ENCODE assay signal across 9 mouse cellular contexts in the genomic region with DNA sequence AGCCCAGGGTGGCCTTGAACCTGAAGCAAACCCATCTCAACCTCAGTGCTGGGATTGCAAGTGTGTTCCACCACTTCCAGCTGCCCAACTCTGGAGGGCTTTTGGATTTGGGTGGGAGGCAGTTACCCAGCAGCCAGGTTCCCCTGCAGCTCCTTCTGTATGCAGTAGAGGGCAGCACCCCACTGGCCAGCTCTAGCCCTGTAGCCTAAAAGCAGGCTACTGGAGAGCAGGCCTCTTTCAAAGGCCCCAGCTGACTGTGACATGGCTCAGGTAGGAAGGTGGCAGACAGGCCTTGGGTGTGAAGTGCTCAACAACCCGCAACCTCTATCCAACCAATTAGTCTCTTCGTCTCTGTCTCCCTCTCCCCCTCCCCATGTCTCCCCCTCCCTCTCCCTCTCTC. TPM values are rescaled to one million over a fixed set of nuclear protein-coding genes. Genes with fewer than 3 reads are reported as not detected.
DNase-seq lines count a peak whose midpoint lies in the region; ATAC-seq and TF ChIP-seq lines count a peak whose summit lies in the region.
"Had no signal": no experiment of that assay in that cellular context is flagged by ENCODE, and none has a peak within 500 bp of the region (broad histone marks: within the 10 kb centered on the region; RNA-seq: fewer than 3 reads in every experiment).

No protein-coding gene starts in this region.

- TF ChIP-seq CTCF in bone marrow, adult 2 months (IDR thresholded peaks at IDR 0.05; ENCODE audit: control insufficient read depth, insufficient read depth, low read length), result peak; percentile 78

- H3K4me2 ChIP-seq in forebrain, embryonic 14.5 days (ENCODE audit: low read length), result no peak overlapping the region
- H3K4me2 ChIP-seq in hindbrain, embryonic 13.5 days, result no peak overlapping the region

- H3K27me3 ChIP-seq in forebrain, embryonic 14.5 days (replicated peaks; ENCODE audit: control insufficient read depth, insufficient read depth, low read length), result no peaks in the 10 kb centered on the region
- no peaks in the 10 kb centered on the region for H3K27me3 ChIP-seq in hindbrain, embryonic 13.5 days

- no peaks in the 10 kb centered on the region for H3K9me3 ChIP-seq in forebrain, embryonic 14.5 days (replicated peaks; ENCODE audit: control insufficient read depth, low read length)
- H3K9me3 ChIP-seq in hindbrain, embryonic 13.5 days, result no peaks in the 10 kb centered on the region

- no peaks in the 10 kb centered on the region for H3K4me1 ChIP-seq in bone marrow, adult 2 months (ENCODE audit: control insufficient read depth, insufficient read depth, low read length)
- no peaks in the 10 kb centered on the region for H3K4me1 ChIP-seq in forebrain, embryonic 14.5 days (ENCODE audit: control insufficient read depth, insufficient read depth, low read length)
- no peaks in the 10 kb centered on the region for H3K4me1 ChIP-seq in hindbrain, embryonic 13.5 days (replicated peaks)

- ATAC-seq in forebrain, embryonic 14.5 days, result peak; percentile 72
- ATAC-seq in hindbrain, embryonic 13.5 days (ENCODE audit: low FRiP score), result peak; percentile 39; the same call in 1 of the 2 replicates

- no peak for TF ChIP-seq POLR2A in bone marrow, adult 2 months (IDR thresholded peaks at IDR 0.05; ENCODE audit: borderline replicate concordance, control insufficient read depth, low read depth, low read length)

- peaks cover 43% of the 10 kb centered on the region for H3K36me3 ChIP-seq in forebrain, embryonic 14.5 days (ENCODE audit: control insufficient read depth, insufficient read depth, low read length)
- H3K36me3 ChIP-seq in hindbrain, embryonic 13.5 days, result peaks cover 59% of the 10 kb centered on the region

- H3K9ac ChIP-seq in forebrain, embryonic 14.5 days (ENCODE audit: low read length), result no peak overlapping the region
- no peak overlapping the region for H3K9ac ChIP-seq in hindbrain, embryonic 13.5 days

- WGBS in bone marrow, adult 2 months, result 63% methylated on average over 2 of the region's 2 CpGs
- WGBS in forebrain, embryonic 14.5 days, result 67% methylated on average over 2 of the region's 2 CpGs
- 76% methylated on average over 2 of the region's 2 CpGs for WGBS in hindbrain, embryonic 13.5 days

- DNase-seq in MN1 (ENCODE audit: low spot score), result peak; percentile 40
- DNase-seq in forebrain, embryonic 14.5 days (ENCODE audit: low spot score), result peak; percentile 54
- DNase-seq in layer of hippocampus, postnatal 36 days, result peak; percentile 43 to 45
- peak; percentile 72 for DNase-seq in lung, postnatal 36 days
- DNase-seq in retina, postnatal 1 day, result peak; percentile 64
- peak; percentile 43 for DNase-seq in urinary bladder, adult 2 months (ENCODE audit: low spot score)

- H3K4me3 ChIP-seq in bone marrow, adult 2 months (replicated peaks; ENCODE audit: control insufficient read depth, low read depth, low read length), result no peak overlapping the region
- H3K4me3 ChIP-seq in forebrain, embryonic 14.5 days (ENCODE audit: low read depth, low read length), result no peak overlapping the region
- H3K4me3 ChIP-seq in hindbrain, embryonic 13.5 days, result no peak overlapping the region

- H3K27ac ChIP-seq in bone marrow, adult 2 months (ENCODE audit: control insufficient read depth, insufficient read depth, low read depth, low read length, poor library complexity), result no peak overlapping the region
- H3K27ac ChIP-seq in forebrain, embryonic 14.5 days (ENCODE audit: low read depth, low read length), result no peak overlapping the region
- H3K27ac ChIP-seq in hindbrain, embryonic 13.5 days, result no peak overlapping the region
- H3K27ac ChIP-seq: macrophage had no signal

RNA-seq across cellular contexts. Expression of a gene that starts 9.2 kb away (rescaled TPM):
- 1.8 and 5.5 TPM in 2 replicates for polyA plus RNA-seq in bone marrow, adult 2 months (2011; ENCODE audit: insufficient read depth, insufficient read length, low replicate concordance, missing spikeins)
- 7.0 and 9.5 TPM in 2 replicates for polyA plus RNA-seq in forebrain, embryonic 14.5 days (2014; fragmentation: Nextera tagmentation; extraction: Ambion mirVana)
- polyA plus RNA-seq in hindbrain, embryonic 13.5 days (2015; fragmentation: Nextera tagmentation; extraction: Ambion mirVana), result 10.5 and 12.1 TPM in 2 replicates
- 10 to 100 TPM in 1 of 2 experiments, 1 to 10 TPM in 1; 9.0 to 10.2 TPM for total RNA-seq in layer of hippocampus, postnatal 36 days (2021)
- 5.8 and 7.0 TPM in 2 replicates for polyA plus RNA-seq in urinary bladder, adult 2 months (2012; rRNA removed)

RNA-seq across cellular contexts. Expression of a gene that starts 9.3 kb away (rescaled TPM):
- 33.0 and 39.3 TPM in 2 replicates for polyA plus RNA-seq in bone marrow, adult 2 months (2011; ENCODE audit: insufficient read depth, insufficient read length, low replicate concordance, missing spikeins)
- polyA plus RNA-seq in forebrain, embryonic 14.5 days (2014; fragmentation: Nextera tagmentation; extraction: Ambion mirVana), result 112 and 128 TPM in 2 replicates
- polyA plus RNA-seq in hindbrain, embryonic 13.5 days (2015; fragmentation: Nextera tagmentation; extraction: Ambion mirVana), result 104 and 107 TPM in 2 replicates
- 10 to 100 TPM; 50.8 to 52.3 TPM for total RNA-seq in layer of hippocampus, postnatal 36 days (2021)
- 43.3 and 55.7 TPM in 2 replicates for polyA plus RNA-seq in urinary bladder, adult 2 months (2012; rRNA removed)

RNA-seq across cellular contexts. Expression of a gene that starts 30.1 kb away (rescaled TPM):
- 11.5 and 27.9 TPM in 2 replicates for polyA plus RNA-seq in bone marrow, adult 2 months (2011; ENCODE audit: insufficient read depth, insufficient read length, low replicate concordance, missing spikeins)
- polyA plus RNA-seq in forebrain, embryonic 14.5 days (2014; fragmentation: Nextera tagmentation; extraction: Ambion mirVana), result 14.5 and 15.1 TPM in 2 replicates
- polyA plus RNA-seq in hindbrain, embryonic 13.5 days (2015; fragmentation: Nextera tagmentation; extraction: Ambion mirVana), result 16.1 and 17.2 TPM in 2 replicates
- 10 to 100 TPM; 20.5 to 23.3 TPM for total RNA-seq in layer of hippocampus, postnatal 36 days (2021)
- 61.6 and 67.1 TPM in 2 replicates for polyA plus RNA-seq in urinary bladder, adult 2 months (2012; rRNA removed)
